Mouse (Mus musculus) ZHBTc4 (cell line): ENCODE measurements around the gene Pclaf.

ENCODE experiments used
- DNase-seq: peaks from one replicate; pipeline ENCODE4 v3.0.0-alpha.2; 2011; ENCODE audit warnings: low read depth, low spot score

Pclaf gene

GRCm38 (mm10) chr9:65890143-65890628 lies at the start of gene Pclaf:
Gene Pclaf (plus strand): TSS chr9:65890237.
- peak; percentile 62 for DNase-seq

- no peak for DNase-seq
Observed at GRCm38 (mm10) chr9:65844421-65845165, 45.4 kb upstream of the Pclaf start.

GRCm38 (mm10) chr9:65848154-65848553 lies 41.9 kb upstream of the Pclaf start:
- DNase-seq: no peak

- DNase-seq: no peak
Observed at GRCm38 (mm10) chr9:65850203-65850602, 39.8 kb upstream of the Pclaf start.

- DNase-seq: no peak
Observed at GRCm38 (mm10) chr9:65859656-65860055, 30.4 kb upstream of the Pclaf start.

- DNase-seq: peak; percentile 95
Observed at GRCm38 (mm10) chr9:65884564-65885315, 5.3 kb upstream of the Pclaf start.

- DNase-seq: no peak
Observed at GRCm38 (mm10) chr9:65891126-65891525, 1.1 kb downstream of the Pclaf start.

GRCm38 (mm10) chr9:65896977-65897376 lies 6.9 kb downstream of the Pclaf start:
- DNase-seq: no peak

- no peak for DNase-seq
Observed at GRCm38 (mm10) chr9:65902879-65903278, 12.8 kb downstream of the Pclaf start.

- DNase-seq: peak; percentile 48
Observed at GRCm38 (mm10) chr9:65903419-65903818, 13.4 kb downstream of the Pclaf start.

- peak; percentile 99 for DNase-seq
Observed at GRCm38 (mm10) chr9:65908394-65909300, 18.6 kb downstream of the Pclaf start, which contains the start of the genes Trip4 and Csnk1g1. Gene Trip4 (minus strand): TSS chr9:65908794. Gene Csnk1g1 (plus strand): TSS chr9:65908924.

- peak; percentile 72 for DNase-seq
Observed at GRCm38 (mm10) chr9:65909301-65909801, 19.3 kb downstream of the Pclaf start.

- DNase-seq: no peak
Observed at GRCm38 (mm10) chr9:65909837-65910236, 19.8 kb downstream of the Pclaf start.

GRCm38 (mm10) chr9:65913976-65914375 lies 23.9 kb downstream of the Pclaf start:
- no peak for DNase-seq

- DNase-seq: no peak
Observed at GRCm38 (mm10) chr9:65917015-65917414, 27.0 kb downstream of the Pclaf start.

- no peak for DNase-seq
Observed at GRCm38 (mm10) chr9:65928456-65928855, 38.4 kb downstream of the Pclaf start.

- DNase-seq: no peak
Observed at GRCm38 (mm10) chr9:65929826-65930225, 39.8 kb downstream of the Pclaf start.

GRCm38 (mm10) chr9:65937566-65937965 lies 47.5 kb downstream of the Pclaf start:
- no peak for DNase-seq

GRCm38 (mm10) chr9:65951082-65951587 lies 61.1 kb downstream of the Pclaf start:
- DNase-seq: no peak
